Mouse (Mus musculus) hindbrain, embryonic 15.5 days (tissue): ENCODE results near the gene Vps35. TPM values are rescaled to one million over a fixed set of nuclear protein-coding genes. Genes with fewer than 3 reads are reported as not detected.
A peak's percentile ranks its signal among the peaks of the same experiment; 100 is the strongest.

Experiments used
- ATAC-seq: fragments of 200-750 bp; cut with Nextera tagmentation; 2 replicates; pipeline ENCODE4 v1.8.0; 2017; ENCODE audit warnings: low read depth, moderate number of reproducible peaks, moderate TSS enrichment; ENCODE audit not compliant: low FRiP score
- H3K27ac ChIP-seq: fragments of 300-500 bp; sonication (generic); replicated peaks from 2 replicates; pipeline ENCODE4 v1.5.1; 2015; ENCODE audit warnings: mild to moderate bottlenecking, inconsistent platforms
- H3K27me3 ChIP-seq: fragments of 300-500 bp; sonication (generic); 2 replicates; pipeline ENCODE4 v1.6.1; 2015; ENCODE audit warnings: control low read depth, inconsistent platforms
- H3K36me3 ChIP-seq: fragments of 300-500 bp; sonication (generic); 2 replicates; pipeline ENCODE4 v1.6.1; 2015; ENCODE audit warnings: control low read depth, inconsistent platforms
- H3K4me1 ChIP-seq: fragments of 300-500 bp; sonication (generic); replicated peaks from 2 replicates; pipeline ENCODE4 v1.6.1; 2015; ENCODE audit warnings: control low read depth, inconsistent platforms
- H3K4me2 ChIP-seq: fragments of 300-500 bp; sonication (generic); 2 replicates; pipeline ENCODE4 v1.6.1; 2015; ENCODE audit warnings: moderate library complexity, mild to moderate bottlenecking, inconsistent platforms
- H3K4me3 ChIP-seq: fragments of 300-500 bp; sonication (generic); 2 replicates; pipeline ENCODE4 v1.5.1; 2015; ENCODE audit warnings: mild to moderate bottlenecking, inconsistent platforms
- H3K9ac ChIP-seq: fragments of 300-500 bp; sonication (generic); 2 replicates; pipeline ENCODE4 v1.6.1; 2015; ENCODE audit warnings: inconsistent platforms
- H3K9me3 ChIP-seq: fragments of 300-500 bp; sonication (generic); 2 replicates; pipeline ENCODE4 v1.6.1; 2016; ENCODE audit warnings: control low read depth, inconsistent platforms
- WGBS: fragments of 180-500 bp; shearing (Covaris S2); methylation state at CpG from one replicate; pipeline ENCODE4 v1.1.7; 2015; 5-methylcytosine and 5-hydroxymethylcytosine counted together
- polyA plus RNA-seq: library from polyadenylated mRNA; unstranded; fragments of >200 nt; fragmentation: Nextera tagmentation; extraction: Ambion mirVana; gene quantifications from 2 replicates; pipeline ENCODE4 v1.2.1, GENCODE M21; 2015

Vps35 gene
- polyA plus RNA-seq, 1 experiment from 2014 or later = 169 TPM

- 97% methylated on average over 2 of the region's 2 CpGs for WGBS
- H3K27ac ChIP-seq = no peak overlapping the region
- no peak overlapping the region for H3K9ac ChIP-seq
- no peak overlapping the region for H3K4me3 ChIP-seq
- H3K36me3 ChIP-seq = peaks cover 49% of the 10 kb centered on the region
- no peak overlapping the region for H3K4me2 ChIP-seq
- no peaks in the 10 kb centered on the region for H3K9me3 ChIP-seq
- ATAC-seq = no peak
- H3K4me1 ChIP-seq = no peaks in the 10 kb centered on the region
- H3K27me3 ChIP-seq = no peaks in the 10 kb centered on the region
These were observed 9.0 kb upstream of the Vps35 start for GRCm38 (mm10) chr8:85308564-85308963.

- Histone ChIP-seq H3K9ac (no peak overlapping the region), H3K27ac (no peak overlapping the region), H3K36me3 (peaks cover 49% of the 10 kb centered on the region), H3K4me1 (peaks cover 21% of the 10 kb centered on the region), H3K9me3 (no peaks in the 10 kb centered on the region), H3K27me3 (no peaks in the 10 kb centered on the region), H3K4me3 (no peak overlapping the region), H3K4me2 (no peak overlapping the region)
- WGBS = 88% methylated on average over 5 of the region's 5 CpGs
- ATAC-seq = no peak
These were observed 3.9 kb upstream of the Vps35 start for GRCm38 (mm10) chr8:85303531-85303930.

- Histone ChIP-seq H3K27ac (no peak overlapping the region), H3K4me3 (no peak overlapping the region), H3K27me3 (no peaks in the 10 kb centered on the region), H3K9me3 (no peaks in the 10 kb centered on the region), H3K36me3 (peaks cover 43% of the 10 kb centered on the region), H3K4me1 (peaks cover 27% of the 10 kb centered on the region), H3K9ac (no peak overlapping the region), H3K4me2 (no peak overlapping the region)
- ATAC-seq = no peak
- 93% methylated on average over 3 of the region's 3 CpGs for WGBS
These were observed 3.3 kb upstream of the Vps35 start for GRCm38 (mm10) chr8:85302931-85303330.

GRCm38 (mm10) chr8:85301941-85302340 lies 2.3 kb upstream of the Vps35 start:
- H3K36me3 ChIP-seq = peaks cover 35% of the 10 kb centered on the region

GRCm38 (mm10) chr8:85298600-85299433 lies 785 bp downstream of the Vps35 start:
- peak overlapping the region; percentile 81 for H3K4me2 ChIP-seq
- no peaks in the 10 kb centered on the region for H3K27me3 ChIP-seq
- H3K9ac ChIP-seq = peak overlapping the region; percentile 81
- no peaks in the 10 kb centered on the region for H3K9me3 ChIP-seq
- peaks cover 15% of the 10 kb centered on the region for H3K36me3 ChIP-seq
- H3K4me1 ChIP-seq = peaks cover 40% of the 10 kb centered on the region
- peak overlapping the region; percentile 99 for H3K27ac ChIP-seq
- H3K4me3 ChIP-seq = peak overlapping the region; percentile 84
- under 1% methylated on average over 53 of the region's 53 CpGs for WGBS
- peak; percentile 74 for ATAC-seq

More at GRCm38 (mm10) chr8:85301941-85302340, 2.3 kb upstream of the Vps35 start:
- Histone ChIP-seq H3K27me3 (no peaks in the 10 kb centered on the region), H3K27ac (no peak overlapping the region), H3K4me3 (no peak overlapping the region), H3K4me1 (peaks cover 37% of the 10 kb centered on the region), H3K4me2 (no peak overlapping the region), H3K9me3 (no peaks in the 10 kb centered on the region), H3K9ac (0 out of 2 replicates have a peak overlapping the region, but pooled peaks have one; percentile 10)
- ATAC-seq = no peak
- 39% methylated on average over 1 of the region's 1 CpGs for WGBS

GRCm38 (mm10) chr8:85286846-85287245 lies 12.8 kb downstream of the Vps35 start:
- no peak for ATAC-seq
- Histone ChIP-seq H3K4me2 (no peak overlapping the region), H3K9ac (no peak overlapping the region), H3K9me3 (no peaks in the 10 kb centered on the region), H3K36me3 (peaks cover 50% of the 10 kb centered on the region), H3K27ac (no peak overlapping the region), H3K4me3 (no peak overlapping the region), H3K27me3 (no peaks in the 10 kb centered on the region), H3K4me1 (no peaks in the 10 kb centered on the region)
- WGBS = 92% methylated on average over 1 of the region's 1 CpGs

- no peaks in the 10 kb centered on the region for H3K36me3 ChIP-seq
- no peak overlapping the region for H3K27ac ChIP-seq
- no peak for ATAC-seq
- H3K4me2 ChIP-seq = no peak overlapping the region
- no peak overlapping the region for H3K9ac ChIP-seq
- no peaks in the 10 kb centered on the region for H3K4me1 ChIP-seq
- no peak overlapping the region for H3K4me3 ChIP-seq
- no peaks in the 10 kb centered on the region for H3K27me3 ChIP-seq
- 79% methylated on average over 1 of the region's 1 CpGs for WGBS
- no peaks in the 10 kb centered on the region for H3K9me3 ChIP-seq
These were observed 72.3 kb downstream of the Vps35 start for GRCm38 (mm10) chr8:85227297-85227696.

- Histone ChIP-seq H3K4me1 (no peaks in the 10 kb centered on the region), H3K4me3 (no peak within 1 kb of the TSS), H3K4me2 (no peak within 1 kb of the TSS), H3K9ac (no peak within 1 kb of the TSS), H3K27ac (no peak within 1 kb of the TSS), H3K27me3 (no peaks in the 10 kb centered on the region), H3K9me3 (no peaks in the 10 kb centered on the region), H3K36me3 (no peaks in the 10 kb centered on the region)
- 36% methylated on average over 1 of the region's 1 CpGs for WGBS
- no peak for ATAC-seq
These were observed 73.9 kb downstream of the Vps35 start, which contains the start of gene Olfr371 for GRCm38 (mm10) chr8:85225688-85226087. TSS of gene Olfr371 (plus strand) at chr8:85225988.

GRCm38 (mm10) chr8:85220992-85221391 lies 78.6 kb downstream of the Vps35 start:
- Histone ChIP-seq H3K4me2 (no peak overlapping the region), H3K27ac (no peak overlapping the region), H3K9me3 (no peaks in the 10 kb centered on the region), H3K27me3 (no peaks in the 10 kb centered on the region), H3K4me3 (no peak overlapping the region), H3K9ac (no peak overlapping the region), H3K36me3 (no peaks in the 10 kb centered on the region), H3K4me1 (no peaks in the 10 kb centered on the region)
- no peak for ATAC-seq
- WGBS = 59% methylated on average over 6 of the region's 6 CpGs

GRCm38 (mm10) chr8:85220220-85220619 lies 79.4 kb downstream of the Vps35 start:
- Histone ChIP-seq H3K4me1 (no peaks in the 10 kb centered on the region), H3K27ac (no peak overlapping the region), H3K9me3 (no peaks in the 10 kb centered on the region), H3K36me3 (no peaks in the 10 kb centered on the region), H3K4me2 (no peak overlapping the region), H3K27me3 (no peaks in the 10 kb centered on the region), H3K9ac (no peak overlapping the region), H3K4me3 (no peak overlapping the region)
- ATAC-seq = no peak
- 82% methylated on average over 4 of the region's 4 CpGs for WGBS
